Mouse (Mus musculus) cerebellum, postnatal 10 days (tissue): ENCODE measurements around the gene Maml1.

Experiments used
- DNase-seq, 2 experiments: peaks; one replicate each; pipeline ENCODE4 v3.0.0; 2021; ENCODE audit warnings: mixed read lengths in 2 of 2

Maml1 gene

DNA sequence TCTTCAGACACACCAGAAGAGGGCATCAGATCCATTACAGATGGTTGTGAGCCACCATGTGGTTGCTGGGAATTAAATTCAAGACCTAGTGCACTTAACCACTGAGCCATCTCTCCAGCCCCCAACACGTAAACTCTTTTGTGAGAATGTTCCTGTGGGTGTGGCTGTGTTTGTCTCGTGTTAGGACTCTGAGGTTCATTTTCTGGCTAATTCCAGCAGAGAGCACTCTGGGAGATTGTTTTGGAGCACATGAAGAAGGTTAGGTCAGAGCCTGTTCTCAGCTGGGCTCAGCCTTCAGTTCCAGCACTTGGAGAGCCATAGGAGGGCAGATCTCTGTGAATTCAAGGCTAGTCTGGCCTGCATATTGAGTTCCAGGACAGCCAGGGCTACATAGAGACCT, 72.3 kb downstream of the Maml1 start:
- no peak for DNase-seq

DNA sequence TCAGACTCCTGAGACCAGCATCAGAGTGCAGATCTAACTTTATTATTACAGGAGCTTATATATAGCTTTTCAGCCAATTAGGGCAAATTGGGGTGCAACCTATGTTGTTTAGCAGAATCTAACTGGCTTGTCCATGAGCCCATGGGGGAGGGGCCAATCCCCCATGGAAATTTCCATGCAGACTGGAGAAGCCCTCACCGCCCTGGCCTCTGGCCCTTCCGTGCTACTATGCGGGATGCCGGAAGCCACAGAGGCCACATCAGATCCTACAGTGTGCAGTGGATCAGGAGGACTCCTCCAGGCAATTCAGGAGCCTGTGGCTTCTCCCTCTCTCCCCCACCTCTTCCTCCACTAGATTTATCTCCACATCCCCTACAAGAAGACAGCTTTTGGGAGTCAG, 74.3 kb downstream of the Maml1 start:
- no peak for DNase-seq

GRCm38 (mm10) chr11:50216724-50217366, 75.3 kb downstream of the Maml1 start:
- DNase-seq: no peak

DNA sequence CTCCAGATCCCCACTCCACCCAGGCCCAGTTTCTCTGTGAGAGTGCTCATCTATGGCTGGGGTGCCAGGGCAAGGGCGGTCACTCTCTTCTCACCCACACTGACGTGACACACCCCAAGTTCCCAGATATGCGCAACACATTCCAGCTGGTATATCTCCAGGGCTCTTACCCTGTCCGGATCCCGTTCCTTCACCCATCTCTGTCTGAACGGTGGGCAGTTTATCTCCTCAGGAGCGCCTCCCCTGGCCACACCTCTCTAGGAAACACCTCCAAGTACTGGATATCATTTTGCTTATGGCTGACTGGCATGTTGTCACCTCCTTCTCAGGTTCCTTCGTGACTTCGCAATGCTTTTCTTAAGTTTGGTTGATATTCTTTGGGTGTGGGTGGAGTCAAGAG, 76.5 kb downstream of the Maml1 start:
- DNase-seq: no peak

- no peak for DNase-seq
Measured at GRCm38 (mm10) chr11:50214631-50215030, 77.5 kb downstream of the Maml1 start.

GRCm38 (mm10) chr11:50212848-50213758, 79.0 kb downstream of the Maml1 start:
- peak; percentile 61 to 72 for DNase-seq

GRCm38 (mm10) chr11:50212060-50212739, 79.9 kb downstream of the Maml1 start:
- DNase-seq: no peak

GRCm38 (mm10) chr11:50211322-50212059, 80.6 kb downstream of the Maml1 start:
- no peak for DNase-seq

DNA sequence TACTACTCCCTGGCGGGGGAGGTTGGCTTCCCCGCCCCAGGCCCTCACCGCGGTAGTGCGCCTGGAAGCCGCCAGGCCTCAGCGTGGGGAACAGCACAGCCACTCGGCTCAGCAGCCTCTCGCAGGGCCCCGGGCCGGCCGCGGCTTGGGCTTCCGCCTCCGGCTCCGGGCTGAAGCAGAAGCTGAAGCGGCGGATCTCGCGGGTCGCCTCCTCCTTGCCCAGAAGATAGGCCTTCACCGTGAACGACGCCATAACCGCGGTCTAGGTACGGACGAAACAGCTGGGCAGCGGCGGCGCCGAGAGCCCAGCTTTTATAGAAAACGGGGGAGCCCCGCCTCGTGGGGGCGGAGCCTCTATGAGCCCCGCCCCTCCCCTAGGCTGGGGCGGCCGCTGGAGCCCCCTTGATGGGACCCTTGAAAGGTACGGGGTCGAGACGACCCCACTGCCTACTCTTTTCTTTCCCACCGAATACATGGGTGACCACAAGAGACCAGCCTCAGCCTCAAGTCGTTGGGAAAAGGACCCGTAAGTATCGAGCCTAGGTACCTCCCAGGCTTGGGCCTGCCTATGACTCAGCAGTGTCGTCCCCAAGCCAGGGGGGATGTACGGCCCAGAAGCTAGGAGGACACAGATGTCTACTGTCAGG, 81.5 kb downstream of the Maml1 start, which contains the start of the genes Sqstm1 and Mgat4b:
Sqstm1 (minus strand) TSS at position 323 of the 647 bp plus-strand sequence.
Mgat4b (plus strand) TSS at position 386 of the 647 bp plus-strand sequence.
- peak; percentile 85 to 90 for DNase-seq

DNA sequence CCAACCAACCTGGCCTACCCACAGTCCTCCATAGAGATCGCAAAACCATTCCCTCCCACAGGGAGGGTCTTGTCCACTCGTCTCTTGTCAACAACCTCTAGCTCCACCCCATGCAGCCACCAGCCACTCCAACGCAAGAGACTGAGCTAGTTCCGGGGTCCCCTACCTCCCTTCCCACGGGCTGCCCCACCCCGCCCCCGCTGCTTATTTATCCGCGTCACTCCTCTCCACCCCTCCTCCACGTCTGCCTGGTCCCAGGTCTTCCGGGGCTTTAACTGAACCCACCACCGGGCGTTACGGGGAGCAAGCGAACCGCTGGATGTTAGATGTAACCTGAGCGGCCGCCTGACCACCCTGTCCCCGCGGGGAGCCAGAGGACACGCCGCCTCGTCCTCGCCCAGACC, 82.0 kb downstream of the Maml1 start:
- peak; percentile 99 for DNase-seq

- no peak for DNase-seq
Measured at GRCm38 (mm10) chr11:50208039-50208438, 84.1 kb downstream of the Maml1 start.

- DNase-seq: no peak
Measured at GRCm38 (mm10) chr11:50207344-50207743, 84.8 kb downstream of the Maml1 start.

- no peak for DNase-seq
Measured at GRCm38 (mm10) chr11:50206037-50206436, 86.1 kb downstream of the Maml1 start.
